Mouse (Mus musculus) bone marrow, adult 2 months (tissue): ENCODE results near the gene Tpi1.

Experiments
- CTCF ChIP-seq: fragments of 200-500 bp; IDR thresholded peaks from 2 replicates; pipeline ENCODE4 v1.5.1; 2011; ENCODE audit warnings: low read length, control low read depth; ENCODE audit not compliant: control insufficient read depth, insufficient read depth
- POLR2A ChIP-seq: fragments of 200-500 bp; IDR thresholded peaks from 2 replicates; pipeline ENCODE4 v1.6.1; 2011; ENCODE audit warnings: low read depth, mild to moderate bottlenecking, control low read depth, low read length, borderline replicate concordance; ENCODE audit not compliant: control insufficient read depth

DNA sequence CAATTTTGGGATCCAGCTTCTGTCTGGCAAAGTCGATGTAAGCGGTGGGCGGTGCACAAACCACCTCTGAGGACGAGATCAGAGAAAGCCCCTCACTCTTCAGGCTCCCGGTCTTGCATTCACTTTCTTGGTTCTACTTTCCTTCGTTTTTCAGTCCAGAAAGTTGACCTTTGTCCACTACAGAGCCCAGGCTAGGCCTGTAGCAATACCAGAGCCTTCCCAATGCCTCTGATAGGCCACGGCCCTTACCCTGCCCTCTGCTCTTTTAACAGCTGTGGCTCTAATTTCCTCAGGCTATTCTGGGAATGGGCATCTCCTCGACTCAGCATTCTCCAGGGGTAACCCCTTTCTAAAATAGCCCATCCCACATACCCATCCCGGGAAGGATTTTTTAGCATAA is 1.2 kb downstream of the Tpi1 start:
- TF ChIP-seq CTCF (no peak), POLR2A (no peak)
